Mouse (Mus musculus): ENCODE results near the gene Nars2. TPM values are rescaled to one million over a fixed set of nuclear protein-coding genes. Genes with fewer than 3 reads are reported as not detected.

Gene Nars2
- polyA plus RNA-seq, 2 experiments: 8.5 to 21.0 TPM

DNA sequence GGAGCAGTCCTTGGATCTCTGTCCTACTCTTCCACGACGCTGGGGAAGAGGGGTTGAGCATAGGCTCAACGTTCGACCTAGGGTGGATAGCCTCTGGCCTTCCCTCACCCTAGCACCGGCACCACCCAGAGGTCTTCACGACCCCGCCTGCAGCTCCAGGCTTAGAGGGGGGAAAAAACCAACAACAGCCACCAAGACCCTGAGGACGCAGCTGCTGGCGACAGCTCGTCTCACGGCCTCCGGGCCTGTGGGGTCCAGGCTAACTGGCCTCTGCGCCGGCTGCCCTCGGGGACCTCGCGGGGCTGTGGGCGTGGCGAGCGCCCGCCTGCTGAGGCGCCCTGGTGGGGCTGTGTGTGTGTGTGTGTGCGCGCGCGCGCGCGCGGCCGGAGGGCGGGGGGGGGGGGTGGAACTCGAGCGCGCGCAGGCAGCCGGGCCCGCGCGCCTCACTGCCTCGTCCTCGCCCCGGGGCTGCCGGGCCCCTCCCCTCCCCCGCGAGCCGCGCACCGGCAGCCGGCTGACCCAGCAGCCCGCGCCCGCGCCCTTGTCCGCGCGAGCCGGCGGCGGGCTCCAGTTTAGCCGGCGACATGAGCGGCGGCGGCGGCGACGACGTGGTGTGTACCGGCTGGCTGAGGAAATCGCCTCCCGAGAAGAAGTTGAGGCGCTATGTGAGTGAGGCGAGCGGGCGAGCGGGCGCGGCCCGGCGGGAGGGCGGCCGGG, 130.1 kb downstream of the Nars2 start, which contains the start of gene Gab2:
Gene Gab2 (plus strand): TSS at position 345 of the 717 bp plus-strand sequence.
- TF ChIP-seq POLR2A (IDR thresholded peaks at IDR 0.05; ENCODE audit: borderline replicate concordance, extremely low read depth, insufficient read depth, insufficient read length): no peak
- Histone ChIP-seq H3K9ac (ENCODE audit: low read depth, low read length, severe bottlenecking) (peak within 1 kb of the TSS; percentile 87), H3K9me3 (ENCODE audit: control insufficient read depth, low read length) (no peaks in the 10 kb centered on the region), H3K4me2 (replicated peaks; ENCODE audit: low read depth, low read length, severe bottlenecking) (peak within 1 kb of the TSS; percentile 90), H3K27ac (replicated peaks; ENCODE audit: low read depth, low read length) (peak within 1 kb of the TSS; percentile 79), H3K36me3 (ENCODE audit: control insufficient read depth, insufficient read depth, low read length) (no peaks in the 10 kb centered on the region), H3K27me3 (ENCODE audit: control insufficient read depth, insufficient read depth, low read length) (no peaks in the 10 kb centered on the region), H3K4me1 (ENCODE audit: control insufficient read depth, insufficient read depth, low read length) (peaks cover 8% of the 10 kb centered on the region), H3K4me3 (replicated peaks; ENCODE audit: low read length) (peak within 1 kb of the TSS; percentile 85)
- WGBS: under 1% methylated on average over 53 of the region's 83 CpGs
- DNase-seq (ENCODE audit: low spot score) (peak; percentile 64), ATAC-seq (ENCODE audit: low FRiP score, low read depth) (peak; percentile 73)

GRCm38 (mm10) chr7:97081959-97082218, 130.6 kb downstream of the Nars2 start:
- H3K27ac ChIP-seq (replicated peaks; ENCODE audit: low read depth, low read length): peak overlapping the region; percentile 79
- TF ChIP-seq POLR2A (IDR thresholded peaks at IDR 0.05; ENCODE audit: borderline replicate concordance, extremely low read depth, insufficient read depth, insufficient read length): no peak
- H3K9me3 ChIP-seq (ENCODE audit: control insufficient read depth, low read length): no peaks in the 10 kb centered on the region
- no peak for ATAC-seq (ENCODE audit: low FRiP score, low read depth)
- 0% methylated on average over 22 of the region's 38 CpGs for WGBS
- no peak for DNase-seq (ENCODE audit: low spot score)
- H3K27me3 ChIP-seq (ENCODE audit: control insufficient read depth, insufficient read depth, low read length): no peaks in the 10 kb centered on the region
- peaks cover 8% of the 10 kb centered on the region for H3K4me1 ChIP-seq (ENCODE audit: control insufficient read depth, insufficient read depth, low read length)
- peak overlapping the region; percentile 90 for H3K4me2 ChIP-seq (replicated peaks; ENCODE audit: low read depth, low read length, severe bottlenecking)
- peak overlapping the region; percentile 87 for H3K9ac ChIP-seq (ENCODE audit: low read depth, low read length, severe bottlenecking)
- H3K4me3 ChIP-seq (replicated peaks; ENCODE audit: low read length): peak overlapping the region; percentile 85
- no peaks in the 10 kb centered on the region for H3K36me3 ChIP-seq (ENCODE audit: control insufficient read depth, insufficient read depth, low read length)

GRCm38 (mm10) chr7:97082219-97083101, 131.2 kb downstream of the Nars2 start:
- WGBS: under 1% methylated on average over 40 of the region's 40 CpGs
- no peaks in the 10 kb centered on the region for H3K27me3 ChIP-seq (ENCODE audit: control insufficient read depth, insufficient read depth, low read length)

GRCm38 (mm10) chr7:97083579-97083978, 132.3 kb downstream of the Nars2 start:
- ATAC-seq (ENCODE audit: low FRiP score, low read depth): no peak
- H3K36me3 ChIP-seq (ENCODE audit: control insufficient read depth, insufficient read depth, low read length): no peaks in the 10 kb centered on the region
- peaks cover 8% of the 10 kb centered on the region for H3K4me1 ChIP-seq (ENCODE audit: control insufficient read depth, insufficient read depth, low read length)
- H3K4me2 ChIP-seq (replicated peaks; ENCODE audit: low read depth, low read length, severe bottlenecking): no peak overlapping the region
- no peak overlapping the region for H3K4me3 ChIP-seq (replicated peaks; ENCODE audit: low read length)
- H3K27ac ChIP-seq (replicated peaks; ENCODE audit: low read depth, low read length): no peak overlapping the region
- H3K9me3 ChIP-seq (ENCODE audit: control insufficient read depth, low read length): no peaks in the 10 kb centered on the region
- 82% methylated on average over 9 of the region's 9 CpGs for WGBS
- TF ChIP-seq POLR2A (IDR thresholded peaks at IDR 0.05; ENCODE audit: borderline replicate concordance, extremely low read depth, insufficient read depth, insufficient read length): no peak
- no peak for DNase-seq (ENCODE audit: low spot score)
- no peaks in the 10 kb centered on the region for H3K27me3 ChIP-seq (ENCODE audit: control insufficient read depth, insufficient read depth, low read length)
- H3K9ac ChIP-seq (ENCODE audit: low read depth, low read length, severe bottlenecking): no peak overlapping the region

More at GRCm38 (mm10) chr7:97082219-97083101, 131.2 kb downstream of the Nars2 start:
- H3K9me3 ChIP-seq (ENCODE audit: control insufficient read depth, low read length): no peaks in the 10 kb centered on the region
- peaks cover 8% of the 10 kb centered on the region for H3K4me1 ChIP-seq (ENCODE audit: control insufficient read depth, insufficient read depth, low read length)
- peak overlapping the region; percentile 87 for H3K9ac ChIP-seq (ENCODE audit: low read depth, low read length, severe bottlenecking)
- peak overlapping the region; percentile 85 for H3K4me3 ChIP-seq (replicated peaks; ENCODE audit: low read length)
- TF ChIP-seq POLR2A (IDR thresholded peaks at IDR 0.05; ENCODE audit: borderline replicate concordance, extremely low read depth, insufficient read depth, insufficient read length): no peak
- DNase-seq (ENCODE audit: low spot score) (peak; percentile 61), ATAC-seq (ENCODE audit: low FRiP score, low read depth) (peak; percentile 47; the same call in 1 of the 2 replicates)
- peak overlapping the region; percentile 79 for H3K27ac ChIP-seq (replicated peaks; ENCODE audit: low read depth, low read length)
- peak overlapping the region; percentile 90 for H3K4me2 ChIP-seq (replicated peaks; ENCODE audit: low read depth, low read length, severe bottlenecking)
- H3K36me3 ChIP-seq (ENCODE audit: control insufficient read depth, insufficient read depth, low read length): no peaks in the 10 kb centered on the region

- ATAC-seq (ENCODE audit: low FRiP score, low read depth) (no peak), DNase-seq (ENCODE audit: low spot score) (no peak)
- Histone ChIP-seq H3K4me3 (replicated peaks; ENCODE audit: low read length) (no peak overlapping the region), H3K9me3 (ENCODE audit: control insufficient read depth, low read length) (no peaks in the 10 kb centered on the region), H3K27ac (replicated peaks; ENCODE audit: low read depth, low read length) (no peak overlapping the region), H3K9ac (ENCODE audit: low read depth, low read length, severe bottlenecking) (no peak overlapping the region), H3K27me3 (ENCODE audit: control insufficient read depth, insufficient read depth, low read length) (no peaks in the 10 kb centered on the region), H3K4me1 (ENCODE audit: control insufficient read depth, insufficient read depth, low read length) (peaks cover 8% of the 10 kb centered on the region), H3K4me2 (replicated peaks; ENCODE audit: low read depth, low read length, severe bottlenecking) (no peak overlapping the region), H3K36me3 (ENCODE audit: control insufficient read depth, insufficient read depth, low read length) (no peaks in the 10 kb centered on the region)
- WGBS: 93% methylated on average over 1 of the region's 1 CpGs
- no peak for TF ChIP-seq POLR2A (IDR thresholded peaks at IDR 0.05; ENCODE audit: borderline replicate concordance, extremely low read depth, insufficient read depth, insufficient read length)
These were observed 132.9 kb downstream of the Nars2 start for GRCm38 (mm10) chr7:97084181-97084580.

Measured in limb, embryonic 14.5 days (tissue).